Mouse (Mus musculus) liver, embryonic 12.5 days (tissue): ENCODE measurements around the gene Ddx23. TPM values are rescaled to one million over a fixed set of nuclear protein-coding genes. Genes with fewer than 3 reads are reported as not detected.

Source experiments
- ATAC-seq: fragments of 200-750 bp; cut with Nextera tagmentation; 2 replicates; pipeline ENCODE4 v1.8.0; 2017; ENCODE audit warnings: moderate number of reproducible peaks, mild to moderate bottlenecking, moderate library complexity
- H3K27ac ChIP-seq: fragments of 300-500 bp; sonication (generic); 2 replicates; pipeline ENCODE4 v1.5.1; 2016; ENCODE audit warnings: mild to moderate bottlenecking
- H3K27me3 ChIP-seq: fragments of 300-500 bp; sonication (generic); replicated peaks from 2 replicates; pipeline ENCODE4 v1.6.1; 2016; ENCODE audit warnings: mild to moderate bottlenecking, moderate library complexity
- H3K36me3 ChIP-seq: fragments of 300-500 bp; sonication (generic); 2 replicates; pipeline ENCODE4 v1.6.1; 2016; ENCODE audit warnings: mild to moderate bottlenecking, moderate library complexity
- H3K4me1 ChIP-seq: fragments of 300-500 bp; sonication (generic); 2 replicates; pipeline ENCODE4 v1.6.1; 2016
- H3K4me2 ChIP-seq: fragments of 300-500 bp; sonication (generic); 2 replicates; pipeline ENCODE4 v1.6.1; 2016; ENCODE audit warnings: mild to moderate bottlenecking, moderate library complexity
- H3K4me3 ChIP-seq: fragments of 300-500 bp; sonication (generic); 2 replicates; pipeline ENCODE4 v1.5.1; 2016; ENCODE audit warnings: mild to moderate bottlenecking, moderate library complexity
- H3K9ac ChIP-seq: fragments of 300-500 bp; sonication (generic); 2 replicates; pipeline ENCODE4 v1.6.1; 2016; ENCODE audit warnings: mild to moderate bottlenecking, moderate library complexity
- H3K9me3 ChIP-seq: fragments of 300-500 bp; sonication (generic); replicated peaks from 2 replicates; pipeline ENCODE4 v1.6.1; 2016; ENCODE audit warnings: mild to moderate bottlenecking, moderate library complexity
- WGBS: fragments of 180-500 bp; shearing (Covaris S2); methylation state at CpG from one replicate; pipeline ENCODE4 v1.1.7; 2016; ENCODE audit not compliant: insufficient replicate concordance; 5-methylcytosine and 5-hydroxymethylcytosine counted together
- polyA plus RNA-seq: library from polyadenylated mRNA; unstranded; fragments of >200 nt; fragmentation: Nextera tagmentation; extraction: Ambion mirVana; gene quantifications from 2 replicates; pipeline ENCODE4 v1.2.1, GENCODE M21; 2016

The Ddx23 gene
- polyA plus RNA-seq, 1 experiment from 2014 or later: 16.2 TPM

DNA sequence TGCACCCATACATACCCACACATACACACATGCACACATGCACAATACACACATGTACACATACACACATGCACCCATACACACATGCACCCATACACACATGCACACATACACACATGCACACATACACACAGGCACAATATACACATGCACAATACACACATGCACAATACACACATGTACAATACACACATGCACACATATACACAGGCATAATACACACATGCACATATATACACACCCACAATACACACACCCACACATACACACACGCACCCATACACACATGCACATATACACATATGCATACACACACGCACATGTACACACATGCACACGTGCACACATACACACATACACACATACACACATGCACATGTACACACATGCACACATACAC, 50.5 kb downstream of the Ddx23 start:
- no peak for ATAC-seq
- 84% methylated on average over 3 of the region's 3 CpGs for WGBS

DNA sequence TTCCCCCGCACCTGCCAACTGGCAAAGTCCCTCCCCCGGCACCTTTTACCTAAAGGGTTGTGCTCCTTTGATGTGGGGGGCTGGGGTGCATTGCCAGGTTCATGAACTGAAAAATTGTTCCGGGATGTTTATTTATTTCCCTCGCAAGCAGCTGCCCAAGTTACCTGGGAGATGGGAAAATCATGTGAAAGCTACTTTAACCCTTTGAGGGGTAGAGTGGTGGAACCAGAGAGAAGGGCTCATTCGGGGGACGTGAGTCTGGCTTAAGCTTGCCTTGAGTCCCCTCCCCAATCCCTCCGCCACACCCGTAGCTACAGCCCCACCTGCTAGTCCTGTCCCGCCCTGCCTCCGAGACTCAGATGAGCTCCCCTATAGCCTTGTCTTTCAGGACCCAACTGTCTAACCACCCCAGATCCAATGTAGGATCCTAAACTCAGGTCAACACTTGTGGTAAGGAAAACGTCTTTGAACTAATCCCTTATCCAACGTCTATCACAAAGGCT, 52.5 kb downstream of the Ddx23 start:
- peak overlapping the region; percentile 93 for H3K9ac ChIP-seq
- peaks cover 12% of the 10 kb centered on the region for H3K27me3 ChIP-seq
- 9% methylated on average over 12 of the region's 12 CpGs for WGBS
- H3K4me2 ChIP-seq: peak overlapping the region; percentile 99
- peak overlapping the region; percentile 80 for H3K4me3 ChIP-seq
- no peaks in the 10 kb centered on the region for H3K9me3 ChIP-seq
- peak overlapping the region; percentile 99 for H3K27ac ChIP-seq
- ATAC-seq: no peak
- H3K4me1 ChIP-seq: peaks cover 50% of the 10 kb centered on the region
- H3K36me3 ChIP-seq: peaks cover under 1% of the 10 kb centered on the region; the same call in 1 of the 2 replicates

More for the DNA sequence above, 50.5 kb downstream of the Ddx23 start:
- H3K36me3 ChIP-seq: no peaks in the 10 kb centered on the region
- no peak overlapping the region for H3K4me2 ChIP-seq
- H3K4me3 ChIP-seq: no peak overlapping the region
- no peaks in the 10 kb centered on the region for H3K9me3 ChIP-seq
- no peak overlapping the region for H3K9ac ChIP-seq
- peaks cover 34% of the 10 kb centered on the region for H3K4me1 ChIP-seq
- peaks cover 21% of the 10 kb centered on the region for H3K27me3 ChIP-seq
- H3K27ac ChIP-seq: no peak overlapping the region

DNA sequence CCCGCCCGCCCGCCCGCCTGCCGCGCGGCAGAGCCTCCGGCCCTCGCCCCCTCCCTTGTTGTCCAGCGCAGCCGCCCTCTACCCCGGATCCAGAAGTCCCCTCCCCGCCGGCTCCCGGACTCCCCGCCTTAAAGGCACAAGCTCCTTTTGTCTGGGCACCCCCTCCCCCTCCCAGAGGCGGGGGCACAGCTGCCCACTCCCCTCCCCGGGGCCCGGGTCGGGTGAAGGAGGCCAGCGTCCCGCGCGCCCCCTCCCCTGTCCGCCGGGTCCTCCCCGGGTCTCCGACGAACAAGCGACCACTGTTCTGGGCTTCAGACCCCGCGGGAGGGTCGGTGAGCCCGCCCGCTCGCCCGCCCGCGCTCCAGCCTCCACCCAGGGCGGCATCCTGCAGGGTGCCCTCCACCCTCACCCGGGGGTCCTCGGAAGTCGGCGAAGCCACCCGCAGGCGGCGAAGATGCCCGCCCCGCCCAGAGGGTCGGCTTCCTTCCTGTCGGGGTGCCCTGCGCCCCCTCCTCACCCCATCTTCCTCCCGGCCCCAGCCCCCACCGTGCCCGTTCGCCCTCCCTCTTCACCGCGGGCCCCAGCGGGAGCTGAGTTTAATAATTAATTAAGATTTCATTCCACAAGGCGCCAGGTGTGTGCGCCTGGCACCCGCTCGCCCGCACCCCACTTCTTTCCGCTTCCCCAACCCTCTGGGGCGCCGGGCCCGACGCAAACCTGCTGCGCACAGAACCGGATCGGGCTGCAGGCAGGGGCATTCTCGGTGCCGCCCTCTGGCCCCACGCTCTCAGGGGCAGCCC, 53.2 kb downstream of the Ddx23 start, which contains the start of gene Adcy6:
Gene Adcy6 (minus strand): TSS at position 746 of the 800 bp plus-strand sequence.
- H3K4me1 ChIP-seq: peaks cover 57% of the 10 kb centered on the region

DNA sequence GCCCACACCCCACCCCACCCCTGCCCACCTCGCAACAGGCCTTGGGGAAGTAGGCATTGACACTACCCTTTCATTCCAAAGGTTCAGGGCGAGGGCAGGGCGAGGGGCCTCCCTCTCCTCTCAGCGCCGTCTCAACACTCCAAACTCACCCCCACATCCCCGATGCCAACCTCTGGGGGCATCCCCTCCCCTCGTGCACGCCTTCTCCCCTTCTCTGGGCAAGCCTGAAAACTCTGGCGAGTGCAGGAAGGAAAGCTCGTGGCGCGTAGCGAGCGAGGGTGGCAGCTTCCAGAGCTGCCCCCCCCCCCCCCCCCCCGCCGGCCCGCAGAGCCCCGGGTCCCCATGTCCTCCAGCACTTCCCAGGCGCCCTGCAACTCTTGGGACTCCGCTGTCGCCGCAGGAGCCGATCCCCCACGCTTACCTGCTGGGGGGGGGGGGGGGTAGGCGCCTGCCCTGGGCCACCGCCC, 53.9 kb downstream of the Ddx23 start:
- 0% methylated on average over 5 of the region's 26 CpGs for WGBS
- ATAC-seq: 0 out of 2 replicates have a peak, but pooled peaks have one; percentile 11
- Histone ChIP-seq H3K36me3 (peaks cover 14% of the 10 kb centered on the region), H3K4me1 (peaks cover 64% of the 10 kb centered on the region), H3K27ac (peak overlapping the region; percentile 99), H3K4me3 (peak overlapping the region; percentile 80), H3K9ac (peak overlapping the region; percentile 93), H3K4me2 (peak overlapping the region; percentile 99), H3K9me3 (no peaks in the 10 kb centered on the region), H3K27me3 (peaks cover 12% of the 10 kb centered on the region)

More for the DNA sequence above, 53.2 kb downstream of the Ddx23 start, which contains the start of gene Adcy6:
- peaks cover 12% of the 10 kb centered on the region for H3K27me3 ChIP-seq
- peak; percentile 22; the same call in 1 of the 2 replicates for ATAC-seq
- H3K4me3 ChIP-seq: peak within 1 kb of the TSS; percentile 80
- H3K9ac ChIP-seq: peak within 1 kb of the TSS; percentile 93
- 2% methylated on average over 49 of the region's 75 CpGs for WGBS
- peak within 1 kb of the TSS; percentile 99 for H3K4me2 ChIP-seq
- peaks cover 7% of the 10 kb centered on the region for H3K36me3 ChIP-seq
- H3K9me3 ChIP-seq: no peaks in the 10 kb centered on the region
- H3K27ac ChIP-seq: peak within 1 kb of the TSS; percentile 99

DNA sequence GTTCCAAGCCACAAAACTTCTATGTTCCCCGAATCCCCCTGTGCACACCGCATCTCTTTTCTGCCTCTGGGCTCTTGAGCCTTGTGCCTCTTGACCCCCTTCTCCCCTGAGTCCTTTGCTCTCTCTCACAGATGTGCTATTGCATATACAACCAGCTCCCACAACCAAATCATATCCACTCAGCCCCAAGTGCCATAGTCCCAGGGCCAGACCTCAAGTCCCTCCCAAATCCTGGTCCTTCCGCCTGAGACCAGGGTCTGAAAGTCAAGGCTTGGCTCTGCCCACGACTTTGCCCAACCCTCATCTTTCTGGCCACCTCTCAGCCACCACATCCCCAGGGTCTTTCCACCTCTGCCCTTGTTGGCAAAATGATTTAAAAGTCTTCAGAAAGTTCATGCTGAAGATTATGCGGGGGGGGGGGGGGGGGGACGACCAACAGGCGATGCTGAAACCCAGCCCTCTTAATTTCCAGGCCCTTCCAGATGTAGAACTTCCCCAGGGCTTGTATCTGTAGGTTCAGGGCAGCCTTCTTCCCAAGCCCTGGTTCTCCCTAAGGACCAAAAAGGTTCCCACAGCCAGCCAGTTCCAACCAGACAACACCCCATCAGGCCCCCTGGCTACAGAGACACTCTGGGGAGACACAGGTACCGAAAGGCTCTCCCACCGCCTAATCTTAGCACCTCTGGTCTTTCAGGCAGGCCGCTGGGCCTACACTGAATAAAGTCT, 54.5 kb downstream of the Ddx23 start:
- H3K27me3 ChIP-seq: peaks cover 12% of the 10 kb centered on the region
- H3K4me2 ChIP-seq: peak overlapping the region; percentile 99
- 22% methylated on average over 10 of the region's 10 CpGs for WGBS
- H3K27ac ChIP-seq: peak overlapping the region; percentile 99
- peaks cover 20% of the 10 kb centered on the region for H3K36me3 ChIP-seq
- H3K4me1 ChIP-seq: peaks cover 70% of the 10 kb centered on the region
- no peak; the same call in 1 of the 2 replicates for ATAC-seq
- H3K9me3 ChIP-seq: no peaks in the 10 kb centered on the region
- peak overlapping the region; percentile 93 for H3K9ac ChIP-seq
- H3K4me3 ChIP-seq: peak overlapping the region; percentile 80

DNA sequence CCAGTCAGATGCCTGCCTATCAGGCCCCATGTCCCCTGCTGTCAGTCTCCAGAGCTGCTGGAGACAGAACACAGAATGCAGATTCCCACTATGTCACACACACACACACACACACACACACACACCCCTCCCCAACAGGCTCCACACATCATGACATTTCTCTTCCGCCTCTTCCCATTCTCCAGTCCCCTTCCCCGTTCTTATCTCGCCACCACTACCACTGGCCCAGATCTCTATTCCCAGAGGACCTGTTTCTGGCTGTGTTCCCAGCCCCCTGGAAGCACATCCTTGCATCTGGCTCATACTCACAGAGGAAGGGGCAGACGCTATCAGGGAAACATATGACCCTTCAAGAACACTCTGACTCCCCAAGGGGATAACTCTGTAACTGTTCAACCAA, 55.1 kb downstream of the Ddx23 start:
- H3K27me3 ChIP-seq: peaks cover 12% of the 10 kb centered on the region
- WGBS: 31% methylated on average over 4 of the region's 4 CpGs
- peak overlapping the region; percentile 99 for H3K4me2 ChIP-seq
- no peak for ATAC-seq
- no peaks in the 10 kb centered on the region for H3K9me3 ChIP-seq
- H3K4me3 ChIP-seq: peak overlapping the region; percentile 80
- peaks cover 77% of the 10 kb centered on the region for H3K4me1 ChIP-seq
- H3K36me3 ChIP-seq: peaks cover 27% of the 10 kb centered on the region
- H3K27ac ChIP-seq: peak overlapping the region; percentile 99
- peak overlapping the region; percentile 93 for H3K9ac ChIP-seq

DNA sequence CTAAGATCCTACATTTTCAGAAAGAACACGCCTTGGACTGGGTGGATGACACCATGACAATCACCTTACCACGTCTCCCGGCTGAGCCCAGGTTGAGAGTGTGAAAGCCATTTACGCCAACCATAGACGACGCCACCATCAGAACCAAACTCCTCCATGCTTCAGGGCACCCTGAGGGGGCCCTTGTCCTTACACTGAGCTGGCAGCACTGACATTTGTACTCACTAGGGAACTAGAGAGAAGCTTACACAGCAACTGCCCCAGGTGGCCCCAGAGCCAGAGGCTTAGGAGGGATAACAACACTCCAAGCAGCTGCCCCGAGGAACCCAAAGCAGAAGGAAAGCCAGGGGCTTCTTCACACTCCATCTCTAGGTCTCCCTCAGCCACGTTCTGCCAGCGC, 56.0 kb downstream of the Ddx23 start:
- H3K4me2 ChIP-seq: peak overlapping the region; percentile 99
- peaks cover 12% of the 10 kb centered on the region for H3K27me3 ChIP-seq
- peak overlapping the region; percentile 93 for H3K9ac ChIP-seq
- no peak for ATAC-seq
- peak overlapping the region; percentile 80 for H3K4me3 ChIP-seq
- H3K36me3 ChIP-seq: peaks cover 33% of the 10 kb centered on the region
- H3K4me1 ChIP-seq: peaks cover 85% of the 10 kb centered on the region
- 40% methylated on average over 9 of the region's 9 CpGs for WGBS
- H3K27ac ChIP-seq: peak overlapping the region; percentile 99
- no peaks in the 10 kb centered on the region for H3K9me3 ChIP-seq

DNA sequence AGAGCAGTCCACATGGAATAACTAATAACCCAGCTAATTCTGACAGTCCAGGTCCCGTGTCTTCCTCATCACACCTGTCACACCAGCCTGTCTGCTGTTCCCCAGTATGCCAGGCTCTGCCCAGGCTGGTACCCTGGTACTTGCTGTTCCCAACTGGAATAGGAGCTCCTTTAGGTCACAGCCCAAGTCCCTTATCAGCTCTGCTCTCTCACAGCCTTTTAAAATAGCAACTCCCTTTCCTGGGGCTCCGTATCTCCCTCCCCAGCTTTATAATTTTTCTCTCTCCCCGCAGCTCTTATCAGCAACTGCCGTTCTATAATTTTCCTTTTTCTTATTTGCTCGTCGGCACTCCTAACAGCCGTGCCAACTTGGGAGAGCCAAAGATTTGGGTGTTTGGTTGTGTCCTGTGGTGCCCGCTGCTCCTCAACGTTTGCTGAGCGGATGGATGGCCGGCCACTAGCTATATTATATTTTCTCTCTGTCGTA, 56.6 kb downstream of the Ddx23 start:
- Histone ChIP-seq H3K9ac (peak overlapping the region; percentile 93), H3K4me3 (peak overlapping the region; percentile 80), H3K4me1 (peaks cover 91% of the 10 kb centered on the region), H3K27me3 (peaks cover 12% of the 10 kb centered on the region), H3K4me2 (peak overlapping the region; percentile 99), H3K36me3 (peaks cover 39% of the 10 kb centered on the region), H3K9me3 (no peaks in the 10 kb centered on the region), H3K27ac (peak overlapping the region; percentile 99)
- peak; percentile 81 for ATAC-seq
- 18% methylated on average over 12 of the region's 12 CpGs for WGBS

DNA sequence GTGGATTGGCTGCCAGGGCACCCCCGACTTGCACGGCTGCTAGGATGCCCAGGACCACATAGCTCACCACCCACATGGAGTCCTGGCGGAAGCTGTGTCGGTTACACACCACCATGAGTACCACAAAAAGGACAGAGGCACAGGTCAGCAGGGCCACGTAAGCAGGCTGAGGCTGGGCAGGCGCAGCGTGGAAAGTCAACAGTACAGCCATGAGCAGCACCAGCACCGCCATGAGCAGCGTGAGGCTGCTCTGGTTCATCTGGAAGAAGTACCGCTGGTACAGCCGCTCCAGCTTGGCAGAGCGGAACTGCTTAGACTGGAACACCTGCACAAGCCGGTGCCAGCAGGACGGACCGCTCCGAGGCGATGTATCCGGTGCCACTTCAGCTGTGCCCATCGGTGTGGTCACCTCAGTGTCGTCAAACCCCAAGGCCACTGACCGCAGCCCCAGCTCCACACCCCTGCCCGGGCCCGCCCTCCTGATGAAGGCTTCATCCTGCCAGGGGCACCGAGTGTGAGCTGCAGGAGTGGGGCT, 58.6 kb downstream of the Ddx23 start:
- peaks cover 59% of the 10 kb centered on the region for H3K36me3 ChIP-seq
- H3K9me3 ChIP-seq: no peaks in the 10 kb centered on the region
- ATAC-seq: no peak
- H3K4me1 ChIP-seq: peaks cover 95% of the 10 kb centered on the region
- no peaks in the 10 kb centered on the region for H3K27me3 ChIP-seq
- peak overlapping the region; percentile 84 for H3K4me2 ChIP-seq
- WGBS: 92% methylated on average over 24 of the region's 24 CpGs
- H3K9ac ChIP-seq: peak overlapping the region; percentile 75; the same call in 1 of the 2 replicates
- H3K4me3 ChIP-seq: no peak overlapping the region
- peak overlapping the region; percentile 99 for H3K27ac ChIP-seq

DNA sequence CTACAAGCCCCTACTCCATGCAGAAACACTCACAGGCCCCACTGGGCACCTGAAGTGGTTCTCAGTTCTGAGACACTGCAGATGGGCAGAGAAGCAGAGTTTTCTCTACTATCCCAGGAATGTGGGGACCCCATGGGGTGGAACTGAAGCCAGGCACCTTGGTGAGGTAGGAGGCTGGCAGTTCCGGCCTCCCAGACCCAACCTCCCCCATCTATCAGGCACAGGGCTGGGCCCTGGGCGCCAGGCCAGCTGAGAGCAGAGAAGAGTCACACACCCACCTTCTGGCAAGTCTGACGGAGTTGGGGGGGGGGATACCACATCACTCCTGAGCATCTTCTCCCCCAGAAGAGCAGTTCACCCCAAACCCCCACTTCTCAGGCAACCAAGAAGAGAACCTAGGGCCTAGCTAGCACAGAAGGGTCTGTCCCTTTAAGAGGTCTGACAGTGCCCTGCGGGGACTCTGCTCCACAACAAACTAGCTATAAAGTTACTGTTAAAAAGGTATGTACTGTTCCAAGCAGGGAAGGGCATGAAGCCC, 59.7 kb downstream of the Ddx23 start:
- H3K9me3 ChIP-seq: no peaks in the 10 kb centered on the region
- peak overlapping the region; percentile 53 for H3K4me3 ChIP-seq
- peaks cover 86% of the 10 kb centered on the region for H3K4me1 ChIP-seq
- no peaks in the 10 kb centered on the region for H3K27me3 ChIP-seq
- 43% methylated on average over 4 of the region's 4 CpGs for WGBS
- ATAC-seq: 0 out of 2 replicates have a peak, but pooled peaks have one; percentile 21
- peaks cover 70% of the 10 kb centered on the region for H3K36me3 ChIP-seq
- peak overlapping the region; percentile 75 for H3K9ac ChIP-seq
- peak overlapping the region; percentile 84 for H3K4me2 ChIP-seq
- H3K27ac ChIP-seq: peak overlapping the region; percentile 99
